Mouse (Mus musculus) bone marrow, adult 2 months (tissue): ENCODE data around the gene Camta1. TPM values are rescaled to one million over a fixed set of nuclear protein-coding genes. Genes with fewer than 3 reads are reported as not detected.

ENCODE experiments used
- H3K27ac ChIP-seq: fragments of 200-500 bp; 2 replicates; pipeline ENCODE4 v1.5.1; 2012; ENCODE audit warnings: low read depth, mild to moderate bottlenecking, control low read depth, inconsistent platforms, low read length; ENCODE audit not compliant: control insufficient read depth, poor library complexity, insufficient read depth
- H3K4me1 ChIP-seq: fragments of 200-500 bp; 2 replicates; pipeline ENCODE4 v1.6.1; 2011; ENCODE audit warnings: low read length; ENCODE audit not compliant: control insufficient read depth, insufficient read depth
- H3K4me3 ChIP-seq: fragments of 200-500 bp; replicated peaks from 2 replicates; pipeline ENCODE3; 2011; ENCODE audit warnings: mild to moderate bottlenecking, low read depth, low read length, control low read depth; ENCODE audit not compliant: control insufficient read depth
- CTCF ChIP-seq: fragments of 200-500 bp; IDR thresholded peaks from 2 replicates; pipeline ENCODE4 v1.5.1; 2011; ENCODE audit warnings: low read length, control low read depth; ENCODE audit not compliant: control insufficient read depth, insufficient read depth
- POLR2A ChIP-seq: fragments of 200-500 bp; IDR thresholded peaks from 2 replicates; pipeline ENCODE4 v1.6.1; 2011; ENCODE audit warnings: low read depth, mild to moderate bottlenecking, control low read depth, low read length, borderline replicate concordance; ENCODE audit not compliant: control insufficient read depth
- WGBS: fragments of 180-500 bp; shearing (Covaris S2); methylation state at CpG from one replicate; pipeline ENCODE4 v1.1.7; 2018; 5-methylcytosine and 5-hydroxymethylcytosine counted together
- polyA plus RNA-seq: library from polyadenylated mRNA; stranded (reverse); fragments of >200 nt; gene quantifications from 2 replicates; pipeline ENCODE4 v1.2.4, GENCODE M21; 2011; ENCODE audit warnings: low replicate concordance; ENCODE audit not compliant: missing spikeins, insufficient read depth, insufficient read length

Camta1 gene
- polyA plus RNA-seq, 1 experiment = 26.6 TPM

DNA sequence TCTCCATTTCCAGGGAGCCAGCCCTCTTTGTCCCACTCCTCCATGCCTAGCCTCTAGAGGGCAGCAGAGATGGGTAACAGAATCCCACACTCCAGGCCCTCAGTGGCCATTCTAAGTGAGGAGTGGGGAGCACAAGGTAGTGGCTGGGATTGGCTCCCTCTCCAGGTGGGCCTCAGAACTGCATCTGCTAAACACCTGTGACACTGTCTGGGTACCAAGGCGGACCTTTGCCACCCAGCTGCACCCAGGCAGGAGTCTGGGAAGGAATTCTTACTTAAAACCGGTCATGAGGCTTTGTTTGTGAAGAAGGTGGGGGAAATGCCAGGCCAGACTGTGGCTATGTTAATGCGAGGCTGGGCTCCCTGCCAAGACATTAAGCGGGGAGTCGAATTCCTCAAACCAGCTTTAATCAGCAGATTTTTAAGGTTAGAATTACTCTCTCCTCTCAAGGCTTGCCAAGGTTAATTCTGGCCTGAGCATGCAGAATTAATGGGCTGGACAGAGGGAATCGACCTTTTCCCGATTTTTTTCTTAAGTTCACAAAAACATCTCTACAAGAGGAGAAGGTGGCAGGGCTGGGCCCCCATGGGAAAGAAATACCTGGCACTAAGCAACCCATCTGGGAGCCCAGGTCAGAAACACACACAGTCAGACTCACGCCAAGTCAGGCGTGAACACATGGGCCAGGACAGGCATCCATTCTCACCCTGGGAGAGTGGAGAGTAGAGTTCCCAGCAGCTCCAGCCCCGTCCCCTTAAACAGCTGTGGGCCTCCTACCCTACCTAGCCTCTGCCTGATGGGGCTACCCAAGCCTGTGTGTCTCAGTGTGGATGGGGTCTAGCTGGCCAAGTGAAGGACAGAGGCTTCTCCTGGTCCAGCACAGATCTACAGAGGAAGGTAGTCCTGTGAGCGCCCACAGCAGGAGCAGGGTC, 559.2 kb downstream of the Camta1 start:
- no peak overlapping the region for H3K4me3 ChIP-seq
- H3K4me1 ChIP-seq = no peaks in the 10 kb centered on the region
- WGBS = 47% methylated on average over 11 of the region's 11 CpGs
- no peak overlapping the region for H3K27ac ChIP-seq
- TF ChIP-seq POLR2A (no peak), CTCF (no peak)

DNA sequence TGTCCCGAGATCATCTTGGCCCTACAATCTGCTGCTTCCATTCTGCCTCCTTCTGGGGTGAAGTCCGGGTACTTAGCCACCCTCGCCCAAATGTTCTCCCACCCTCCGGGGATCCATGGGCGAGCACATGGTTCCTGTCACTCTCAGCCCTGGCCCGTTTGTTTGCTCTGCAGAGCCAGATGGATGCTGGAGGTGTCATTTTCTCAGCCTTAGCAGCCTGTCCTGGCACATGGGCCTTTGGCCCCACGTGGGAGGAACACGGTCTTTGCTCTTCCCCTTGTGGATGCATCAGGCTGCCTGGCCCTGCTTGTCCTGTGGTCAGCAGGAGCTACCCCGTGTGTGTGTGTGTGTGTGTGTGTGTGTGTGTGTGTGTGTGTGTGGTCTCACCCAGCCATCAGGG, 560.3 kb downstream of the Camta1 start:
- WGBS = 26% methylated on average over 9 of the region's 9 CpGs
- no peak for TF ChIP-seq POLR2A
- TF ChIP-seq CTCF = no peak
- Histone ChIP-seq H3K4me3 (no peak overlapping the region), H3K4me1 (no peaks in the 10 kb centered on the region), H3K27ac (no peak overlapping the region)

DNA sequence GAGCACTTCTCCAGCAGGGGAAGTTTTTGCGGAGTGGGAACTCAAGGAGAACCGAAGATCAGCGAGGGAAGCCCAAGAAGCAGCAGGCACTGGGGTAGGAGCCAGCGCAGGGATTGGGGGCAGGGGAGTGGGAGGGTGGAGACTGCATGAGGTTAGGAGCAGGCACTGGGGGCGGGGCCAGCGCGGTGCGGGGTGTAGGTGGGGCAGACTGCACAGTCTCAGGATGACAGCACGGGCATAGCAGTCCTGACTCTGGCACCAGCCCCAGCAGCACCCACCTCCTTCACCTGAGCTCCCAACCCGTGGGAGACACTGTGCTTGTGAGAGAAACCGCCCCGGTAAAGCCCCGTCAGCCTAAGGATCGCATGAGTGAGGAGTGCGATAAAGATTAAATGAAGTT, 561.0 kb downstream of the Camta1 start:
- no peak overlapping the region for H3K27ac ChIP-seq
- H3K4me1 ChIP-seq = no peaks in the 10 kb centered on the region
- no peak overlapping the region for H3K4me3 ChIP-seq
- TF ChIP-seq POLR2A = no peak
- no peak for TF ChIP-seq CTCF
- 20% methylated on average over 15 of the region's 15 CpGs for WGBS

DNA sequence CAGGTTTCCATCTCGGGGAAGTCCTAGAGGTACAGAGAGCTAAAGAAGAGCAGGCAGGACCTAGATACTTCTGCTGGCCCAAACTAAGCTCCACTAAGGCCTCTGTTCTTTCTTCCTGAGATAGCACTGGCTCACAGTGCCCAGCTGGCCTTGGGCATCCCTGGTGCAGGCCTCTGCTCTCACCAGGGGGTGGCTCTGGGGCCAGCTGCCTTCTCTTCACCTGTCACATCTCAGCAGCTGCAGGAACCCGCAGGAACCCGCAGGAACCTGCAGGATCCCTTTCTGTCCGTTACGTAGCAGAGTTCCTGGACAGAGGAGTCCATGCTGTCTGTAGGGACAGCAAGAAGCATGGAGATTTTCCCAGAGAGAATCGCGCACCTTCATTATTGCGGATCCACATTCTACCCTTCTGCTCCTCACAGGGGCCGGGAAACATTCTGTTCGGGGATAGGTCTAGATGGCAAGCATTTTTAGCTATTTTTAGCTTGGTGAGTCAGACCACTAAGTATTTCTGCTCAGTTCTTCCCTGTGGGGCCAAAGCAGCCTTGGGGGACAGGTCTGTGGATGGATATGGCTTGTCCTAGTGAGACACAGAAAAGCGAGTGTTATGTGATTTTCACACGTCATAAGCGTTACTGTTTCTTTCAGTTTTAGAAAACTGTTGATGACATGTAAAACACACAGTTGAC, 566.0 kb downstream of the Camta1 start:
- no peak for TF ChIP-seq POLR2A
- no peak for TF ChIP-seq CTCF
- Histone ChIP-seq H3K4me3 (no peak overlapping the region), H3K27ac (no peak overlapping the region), H3K4me1 (no peaks in the 10 kb centered on the region)
- WGBS = 74% methylated on average over 13 of the region's 13 CpGs

DNA sequence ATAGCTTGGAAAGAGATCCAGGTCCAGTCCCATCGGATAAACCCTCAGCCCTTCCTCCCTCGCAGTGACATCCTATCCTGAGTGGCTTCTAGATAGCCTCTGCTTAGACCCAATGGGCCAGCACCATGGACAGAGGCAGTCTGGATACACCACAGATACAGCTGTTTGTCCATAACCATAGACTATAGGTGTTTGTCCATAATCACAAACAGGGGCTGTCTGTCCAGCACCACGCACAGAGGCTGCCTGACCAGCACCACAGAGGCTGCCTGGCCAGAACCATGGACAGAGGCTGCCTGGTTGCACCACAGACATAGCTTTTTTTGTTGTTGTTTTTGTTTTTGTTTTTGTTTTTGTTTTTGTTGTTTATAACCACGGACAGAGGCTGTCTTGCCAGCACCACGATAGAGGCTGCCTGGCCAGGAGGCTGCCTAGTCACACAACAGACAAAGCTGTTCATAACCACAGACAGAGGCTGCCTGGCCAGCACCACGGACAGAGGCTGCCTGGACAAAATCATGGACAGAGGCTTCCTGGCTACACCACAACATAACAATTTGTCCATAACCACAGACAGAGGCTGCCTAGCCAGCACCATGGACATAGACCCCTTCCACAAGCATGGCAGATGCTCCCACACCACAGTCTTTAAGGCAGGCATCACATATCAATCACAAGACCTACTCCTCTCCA, 572.6 kb downstream of the Camta1 start:
- 58% methylated on average over 6 of the region's 6 CpGs for WGBS
- no peak for TF ChIP-seq CTCF
- TF ChIP-seq POLR2A = no peak
- no peak overlapping the region for H3K4me3 ChIP-seq

DNA sequence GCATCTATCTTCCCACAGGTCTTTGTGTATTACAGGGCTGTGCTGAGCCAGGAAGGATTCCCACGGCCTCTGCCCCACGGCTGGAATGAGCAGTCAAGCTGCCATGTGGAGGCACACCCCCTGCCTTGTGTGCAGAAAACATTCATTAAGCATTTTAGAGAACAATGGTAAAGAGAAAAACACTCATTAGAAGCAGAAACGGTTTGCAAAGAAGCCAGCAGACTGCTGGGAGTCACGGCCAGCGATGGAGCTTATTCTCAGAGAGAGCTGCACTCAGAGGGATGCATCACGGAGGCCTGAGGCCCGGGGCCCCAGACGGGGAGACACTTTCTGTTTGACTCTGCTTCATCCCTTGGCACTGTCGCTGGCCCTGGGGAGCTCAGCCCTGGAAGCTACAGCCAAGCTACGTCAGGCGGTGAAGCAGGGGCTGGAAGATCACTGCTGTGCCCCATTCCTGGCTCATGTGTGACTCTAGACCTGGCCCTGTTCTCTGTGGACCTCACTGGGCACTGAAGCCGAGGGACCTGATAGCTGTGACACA, 575.7 kb downstream of the Camta1 start:
- Histone ChIP-seq H3K4me3 (no peak overlapping the region), H3K27ac (no peak overlapping the region), H3K4me1 (no peaks in the 10 kb centered on the region)
- TF ChIP-seq CTCF (no peak), POLR2A (no peak)
- WGBS = 69% methylated on average over 12 of the region's 12 CpGs

More for the DNA sequence above, 572.6 kb downstream of the Camta1 start:
- H3K4me1 ChIP-seq = no peaks in the 10 kb centered on the region
- no peak overlapping the region for H3K27ac ChIP-seq

DNA sequence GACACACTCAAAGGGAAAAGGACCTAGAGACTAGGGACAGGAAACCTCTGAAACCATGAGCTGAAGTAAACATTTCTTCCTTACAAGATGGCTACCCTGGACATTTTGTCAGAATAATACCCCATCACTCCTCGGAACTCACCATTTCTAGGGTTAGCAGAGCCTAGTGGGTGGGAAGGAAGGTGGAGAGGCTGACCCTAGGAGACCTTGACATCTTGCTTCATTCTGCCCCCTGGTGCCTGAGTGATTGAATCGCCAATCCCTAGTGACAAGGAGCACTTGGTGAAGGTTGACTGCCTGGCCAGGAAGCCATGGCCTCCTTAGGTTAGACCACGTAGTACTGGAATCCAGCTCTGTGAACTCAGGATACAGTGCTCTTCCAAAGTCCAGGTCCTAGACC, 576.2 kb downstream of the Camta1 start:
- no peak overlapping the region for H3K4me3 ChIP-seq
- no peaks in the 10 kb centered on the region for H3K4me1 ChIP-seq
- TF ChIP-seq POLR2A (no peak), CTCF (no peak)
- WGBS = 64% methylated on average over 3 of the region's 3 CpGs
- H3K27ac ChIP-seq = no peak overlapping the region

DNA sequence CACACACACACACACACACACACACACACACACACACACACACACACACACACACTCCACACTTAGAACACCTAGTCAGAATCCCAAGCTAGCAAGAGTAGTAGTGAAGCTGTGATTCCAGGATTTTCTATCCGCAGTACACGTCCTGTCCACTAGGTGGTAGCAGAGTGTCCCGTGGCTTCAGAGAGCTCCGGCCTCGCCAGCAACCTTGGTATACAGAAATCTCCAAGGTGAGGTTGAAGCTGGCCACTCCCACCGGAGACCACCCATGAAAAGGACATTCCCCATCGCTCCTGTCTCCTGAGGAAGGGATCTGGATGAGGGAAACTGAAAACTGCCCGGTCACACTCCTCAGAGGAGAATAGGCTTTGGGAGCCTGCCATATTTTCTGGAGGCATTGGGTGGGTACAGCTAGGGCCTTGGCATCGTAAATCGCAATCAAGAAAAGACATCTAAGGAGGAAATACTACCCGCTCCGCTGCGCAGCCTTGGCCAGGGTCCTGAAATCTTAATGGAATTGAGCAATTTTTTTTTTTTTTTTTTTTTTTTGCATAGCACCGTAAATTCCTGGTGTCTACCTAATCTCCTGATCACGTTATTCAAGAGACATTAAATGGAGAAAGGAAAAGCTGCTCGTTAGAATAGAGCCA, 578.5 kb downstream of the Camta1 start:
- WGBS = 31% methylated on average over 16 of the region's 16 CpGs
- H3K4me3 ChIP-seq = no peak overlapping the region
- TF ChIP-seq CTCF (peak; percentile 79), POLR2A (no peak)
- H3K4me1 ChIP-seq = no peaks in the 10 kb centered on the region
- H3K27ac ChIP-seq = no peak overlapping the region
